Mouse (Mus musculus) heart, postnatal 25 days (tissue): ENCODE data around the gene Wscd1. TPM values are rescaled to one million over a fixed set of nuclear protein-coding genes. Genes with fewer than 3 reads are reported as not detected.
"Not testable (repeated sequence)": the region's sequence is repeated elsewhere in the genome, so short reads cannot be mapped to it uniquely, and the experiment has no call there.

ENCODE experiments used
- DNase-seq: peaks from one replicate; pipeline ENCODE4 v3.0.0; 2022; ENCODE audit warnings: low spot score
- intact Hi-C: fragments of 180-260 bp; cut with DNase I; formaldehyde crosslinking; loops from one replicate; pipeline ENCODE4 v1.15.1; 2025
- total RNA-seq, 2 experiments: library from RNA; stranded (reverse); gene quantifications; 2 replicates each; pipeline ENCODE4 v1.2.3; 2021

The Wscd1 gene
- total RNA-seq, 2 experiments from 2014 or later = 8.6 to 12.6 TPM

GRCm38 (mm10) chr11:71817341-71817740 is 67.6 kb downstream of the Wscd1 start:
- DNase-seq = no peak
- intact Hi-C loops = no loop called here

GRCm38 (mm10) chr11:71818111-71818510 is 68.4 kb downstream of the Wscd1 start:
- intact Hi-C loops = no loop called here
- DNase-seq = no peak

GRCm38 (mm10) chr11:71819901-71820300 is 70.2 kb downstream of the Wscd1 start:
- no peak for DNase-seq
- intact Hi-C loops = no loop called here

- intact Hi-C loops = no loop called here
- no peak for DNase-seq
Measured at GRCm38 (mm10) chr11:71820847-71821246, 71.1 kb downstream of the Wscd1 start.

GRCm38 (mm10) chr11:71821526-71821925 is 71.8 kb downstream of the Wscd1 start:
- intact Hi-C loops, DNase-seq: not testable (repeated sequence)

DNA sequence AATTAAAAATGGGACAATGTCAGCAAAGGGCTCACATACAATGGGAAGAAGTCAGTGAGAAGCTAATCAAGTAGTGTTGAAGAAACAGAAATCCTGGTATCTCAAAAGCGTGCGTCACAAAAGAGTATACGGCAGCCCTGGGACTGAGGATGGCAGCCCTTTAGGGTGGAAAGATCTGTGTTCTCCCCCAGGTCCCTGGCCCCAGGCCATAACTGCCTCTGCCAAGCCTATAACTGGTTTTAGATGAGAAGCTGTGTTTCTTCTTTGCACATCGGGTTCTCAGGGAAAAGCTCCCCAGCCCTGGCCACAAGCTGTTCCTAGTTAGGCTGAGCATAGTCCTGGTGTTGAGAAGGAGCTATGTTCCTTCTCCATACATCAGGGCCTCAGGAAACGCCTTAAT is 72.3 kb downstream of the Wscd1 start:
- intact Hi-C loops = no loop called here
- DNase-seq = no peak

DNA sequence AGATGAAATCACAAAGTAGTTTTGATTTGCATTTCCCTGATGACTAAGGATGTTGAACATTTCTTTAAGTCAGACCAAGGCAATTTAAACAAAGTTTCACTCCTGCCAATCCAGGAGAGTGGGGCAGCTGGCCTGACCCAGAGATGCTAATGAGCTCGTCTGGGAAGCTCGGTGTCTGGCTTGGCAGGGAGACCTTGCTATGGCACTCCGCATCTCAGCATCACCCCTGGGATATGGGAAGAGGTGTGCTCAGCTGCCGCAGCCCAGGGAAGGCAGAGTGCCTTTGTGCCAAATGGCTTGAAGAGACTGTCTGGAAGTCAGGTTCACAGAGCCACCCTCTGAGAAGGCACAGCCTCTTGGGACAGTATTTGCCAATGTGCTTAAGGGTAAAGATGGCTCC is 75.3 kb downstream of the Wscd1 start:
- intact Hi-C loops = no loop called here
- no peak for DNase-seq
